Mouse (Mus musculus): ENCODE results near the gene Gm11756.

- TF ChIP-seq CTCF (IDR thresholded peaks at IDR 0.05) (no peak), EP300 (IDR thresholded peaks at IDR 0.05) (no peak)
Measured at GRCm38 (mm10) chr4:73950375-73950896, 29.9 kb upstream of the Gm11756 start, which contains the start of gene 2310002L09Rik.
